In genomic region chr5:51908861-51909260, GRCm38 (mm10) we compare ENCODE assay signal across 9 mouse cellular contexts.
DNase-seq lines count a peak whose midpoint lies in the region; ATAC-seq and TF ChIP-seq lines count a peak whose summit lies in the region.
"Had no signal": no experiment of that assay in that cellular context is flagged by ENCODE, and none has a peak within 500 bp of the region (broad histone marks: within the 10 kb centered on the region; RNA-seq: fewer than 3 reads in every experiment).

No protein-coding gene starts in this region.

- H3K4me3 ChIP-seq in lung, postnatal 0 days (ENCODE audit: low read depth, low read length) = no peak overlapping the region
- H3K4me3 ChIP-seq in forebrain, embryonic 13.5 days = no peak overlapping the region
- H3K4me3 ChIP-seq in hindbrain, embryonic 10.5 days = no peak overlapping the region
- H3K4me3 ChIP-seq: embryonic facial prominence, embryonic 12.5 days had no signal

- WGBS in lung, postnatal 0 days = 60% methylated on average over 8 of the region's 8 CpGs
- WGBS in forebrain, embryonic 13.5 days = 77% methylated on average over 8 of the region's 8 CpGs
- 71% methylated on average over 8 of the region's 8 CpGs for WGBS in hindbrain, embryonic 10.5 days

- no peak overlapping the region for H3K27ac ChIP-seq in lung, postnatal 0 days (ENCODE audit: low read length)
- H3K27ac ChIP-seq in forebrain, embryonic 13.5 days = no peak overlapping the region
- H3K27ac ChIP-seq in hindbrain, embryonic 10.5 days = no peak overlapping the region
- H3K27ac ChIP-seq: embryonic facial prominence, embryonic 12.5 days had no signal

- no peak overlapping the region for H3K9ac ChIP-seq in lung, postnatal 0 days (replicated peaks; ENCODE audit: low read depth)
- no peak overlapping the region for H3K9ac ChIP-seq in forebrain, embryonic 13.5 days
- H3K9ac ChIP-seq: embryonic facial prominence, embryonic 12.5 days had no signal

- H3K4me2 ChIP-seq in lung, postnatal 0 days (replicated peaks; ENCODE audit: low read depth, low read length) = no peak overlapping the region
- H3K4me2 ChIP-seq in forebrain, embryonic 13.5 days = no peak overlapping the region
- H3K4me2 ChIP-seq: embryonic facial prominence, embryonic 12.5 days had no signal

- TF ChIP-seq CTCF in lung, postnatal 0 days (IDR thresholded peaks at IDR 0.05) = peak; percentile 42; the same call in 1 of the 2 replicates

- no peaks in the 10 kb centered on the region for H3K4me1 ChIP-seq in lung, postnatal 0 days (ENCODE audit: insufficient read depth, low read depth, low read length)
- no peaks in the 10 kb centered on the region for H3K4me1 ChIP-seq in forebrain, embryonic 13.5 days
- H3K4me1 ChIP-seq in hindbrain, embryonic 10.5 days (replicated peaks) = no peaks in the 10 kb centered on the region

- ATAC-seq in lung, postnatal 0 days = no peak
- ATAC-seq in erythroid progenitor cell, adult 5-6 weeks (replicated peaks; ENCODE audit: low FRiP score, poor library complexity, severe bottlenecking) = peak; percentile 67; the same call in 1 of the 2 replicates
- ATAC-seq in forebrain, embryonic 13.5 days = no peak

- TF ChIP-seq EP300 in lung, postnatal 0 days (IDR thresholded peaks at IDR 0.05) = no peak

- no peaks in the 10 kb centered on the region for H3K27me3 ChIP-seq in lung, postnatal 0 days (replicated peaks; ENCODE audit: insufficient read depth, low read length)
- no peaks in the 10 kb centered on the region for H3K27me3 ChIP-seq in forebrain, embryonic 13.5 days
- no peaks in the 10 kb centered on the region for H3K27me3 ChIP-seq in hindbrain, embryonic 10.5 days (ENCODE audit: insufficient read depth, poor library complexity, severe bottlenecking)
- H3K27me3 ChIP-seq: embryonic facial prominence, embryonic 12.5 days had no signal

- H3K36me3 ChIP-seq in lung, postnatal 0 days (ENCODE audit: insufficient read depth, low read length) = no peaks in the 10 kb centered on the region
- H3K36me3 ChIP-seq in forebrain, embryonic 13.5 days (ENCODE audit: poor library complexity, severe bottlenecking) = no peaks in the 10 kb centered on the region
- H3K36me3 ChIP-seq in hindbrain, embryonic 10.5 days = no peaks in the 10 kb centered on the region
- H3K36me3 ChIP-seq: embryonic facial prominence, embryonic 12.5 days had no signal

- H3K9me3 ChIP-seq in lung, postnatal 0 days (ENCODE audit: low read length) = no peaks in the 10 kb centered on the region
- H3K9me3 ChIP-seq in forebrain, embryonic 13.5 days (replicated peaks) = no peaks in the 10 kb centered on the region
- H3K9me3 ChIP-seq in hindbrain, embryonic 10.5 days = no peaks in the 10 kb centered on the region
- H3K9me3 ChIP-seq: embryonic facial prominence, embryonic 12.5 days had no signal

- DNase-seq in cerebellum, adult 9-10 months = peak; percentile 9
- no peak for DNase-seq in cerebellum, adult 11-12 months
- no peak for DNase-seq in lung, postnatal 0 days (ENCODE audit: low spot score)
- no peak for DNase-seq in lung, postnatal 25 days (ENCODE audit: low spot score)
- peak; percentile 7 for DNase-seq in skeletal muscle tissue, adult 2 months (ENCODE audit: low read depth, low spot score)
- no peak for DNase-seq in hindbrain, embryonic 10.5 days (ENCODE audit: low spot score)

Comparison
In these comparisons a context has a peak if more than half of its experiments do, and no peak if none do; other contexts are left out.
1. DNase-seq: peak in cerebellum, adult 9-10 months (single experiment) and skeletal muscle tissue, adult 2 months (single experiment); none in cerebellum, adult 11-12 months (single experiment), lung, postnatal 0 days (single experiment), lung, postnatal 25 days (single experiment) and hindbrain, embryonic 10.5 days (single experiment).